Mouse (Mus musculus) stomach, postnatal 0 days (tissue): Measurements from ENCODE around the gene Faiml.

Experiments
- CTCF ChIP-seq: IDR thresholded peaks from 2 replicates; pipeline ENCODE4 v1.5.1; 2016; ENCODE audit warnings: antibody characterized with exemption, low read depth, mild to moderate bottlenecking, moderate library complexity
- EP300 ChIP-seq: optimal IDR thresholded peaks from 2 replicates; pipeline ENCODE3; 2016; ENCODE audit warnings: antibody characterized with exemption

GRCm38 (mm10) chr9:99217999-99218719, 18.9 kb downstream of the Faiml start:
- TF ChIP-seq EP300 (no peak), CTCF (no peak)
